Mouse (Mus musculus): ENCODE measurements around the gene Gmnc. TPM values are rescaled to one million over a fixed set of nuclear protein-coding genes. Genes with fewer than 3 reads are reported as not detected.

Gene Gmnc
- not detected in 2 replicates for polyA plus RNA-seq (2014; fragmentation: Nextera tagmentation; extraction: Ambion mirVana)

- 50% methylated on average over 13 of the region's 13 CpGs for WGBS
- Histone ChIP-seq H3K36me3 (replicated peaks; ENCODE audit: control insufficient read depth, insufficient read depth, low read depth, low read length) (no peaks in the 10 kb centered on the region), H3K9me3 (replicated peaks; ENCODE audit: control insufficient read depth, low read length) (no peaks in the 10 kb centered on the region), H3K4me2 (ENCODE audit: low read depth, low read length) (no peak within 1 kb of the TSS), H3K4me3 (ENCODE audit: low read depth, low read length) (no peak within 1 kb of the TSS), H3K4me1 (ENCODE audit: control insufficient read depth, insufficient read depth, low read length) (no peaks in the 10 kb centered on the region), H3K27ac (replicated peaks; ENCODE audit: low read depth, low read length) (no peak within 1 kb of the TSS), H3K9ac (replicated peaks; ENCODE audit: low read length) (no peak within 1 kb of the TSS), H3K27me3 (ENCODE audit: control insufficient read depth, insufficient read depth, low read length) (no peaks in the 10 kb centered on the region)
- ATAC-seq (replicated peaks; ENCODE audit: insufficient number of reproducible peaks, low FRiP score, low TSS enrichment, low read depth) (no peak), DNase-seq (ENCODE audit: low spot score) (no peak)
These were observed at the start of gene Gmnc for GRCm38 (mm10) chr16:26991477-26992300. Gene Gmnc (minus strand): TSS chr16:26991652.

GRCm38 (mm10) chr16:27027281-27027680 lies 35.8 kb upstream of the Gmnc start:
- DNase-seq (ENCODE audit: low spot score) (no peak), ATAC-seq (replicated peaks; ENCODE audit: insufficient number of reproducible peaks, low FRiP score, low TSS enrichment, low read depth) (no peak)
- no peak overlapping the region for H3K9ac ChIP-seq (replicated peaks; ENCODE audit: low read length)
- 82% methylated on average over 2 of the region's 2 CpGs for WGBS
- H3K36me3 ChIP-seq (replicated peaks; ENCODE audit: control insufficient read depth, insufficient read depth, low read depth, low read length): no peaks in the 10 kb centered on the region
- H3K4me1 ChIP-seq (ENCODE audit: control insufficient read depth, insufficient read depth, low read length): no peaks in the 10 kb centered on the region
- H3K9me3 ChIP-seq (replicated peaks; ENCODE audit: control insufficient read depth, low read length): no peaks in the 10 kb centered on the region
- H3K4me3 ChIP-seq (ENCODE audit: low read depth, low read length): no peak overlapping the region
- no peak overlapping the region for H3K27ac ChIP-seq (replicated peaks; ENCODE audit: low read depth, low read length)
- no peak overlapping the region for H3K4me2 ChIP-seq (ENCODE audit: low read depth, low read length)
- H3K27me3 ChIP-seq (ENCODE audit: control insufficient read depth, insufficient read depth, low read length): no peaks in the 10 kb centered on the region

GRCm38 (mm10) chr16:27026226-27026625 lies 34.8 kb upstream of the Gmnc start:
- no peaks in the 10 kb centered on the region for H3K4me1 ChIP-seq (ENCODE audit: control insufficient read depth, insufficient read depth, low read length)
- H3K27me3 ChIP-seq (ENCODE audit: control insufficient read depth, insufficient read depth, low read length): no peaks in the 10 kb centered on the region
- no peaks in the 10 kb centered on the region for H3K9me3 ChIP-seq (replicated peaks; ENCODE audit: control insufficient read depth, low read length)
- no peak overlapping the region for H3K27ac ChIP-seq (replicated peaks; ENCODE audit: low read depth, low read length)
- no peak for DNase-seq (ENCODE audit: low spot score)
- WGBS: 85% methylated on average over 4 of the region's 4 CpGs
- no peaks in the 10 kb centered on the region for H3K36me3 ChIP-seq (replicated peaks; ENCODE audit: control insufficient read depth, insufficient read depth, low read depth, low read length)
- no peak for ATAC-seq (replicated peaks; ENCODE audit: insufficient number of reproducible peaks, low FRiP score, low TSS enrichment, low read depth)
- H3K4me3 ChIP-seq (ENCODE audit: low read depth, low read length): no peak overlapping the region
- H3K9ac ChIP-seq (replicated peaks; ENCODE audit: low read length): no peak overlapping the region
- no peak overlapping the region for H3K4me2 ChIP-seq (ENCODE audit: low read depth, low read length)

- 88% methylated on average over 2 of the region's 2 CpGs for WGBS
- Histone ChIP-seq H3K4me1 (ENCODE audit: control insufficient read depth, insufficient read depth, low read length) (no peaks in the 10 kb centered on the region), H3K4me3 (ENCODE audit: low read depth, low read length) (no peak overlapping the region), H3K4me2 (ENCODE audit: low read depth, low read length) (no peak overlapping the region), H3K27ac (replicated peaks; ENCODE audit: low read depth, low read length) (no peak overlapping the region), H3K27me3 (ENCODE audit: control insufficient read depth, insufficient read depth, low read length) (no peaks in the 10 kb centered on the region), H3K9me3 (replicated peaks; ENCODE audit: control insufficient read depth, low read length) (no peaks in the 10 kb centered on the region), H3K36me3 (replicated peaks; ENCODE audit: control insufficient read depth, insufficient read depth, low read depth, low read length) (no peaks in the 10 kb centered on the region), H3K9ac (replicated peaks; ENCODE audit: low read length) (no peak overlapping the region)
- no peak for DNase-seq (ENCODE audit: low spot score)
- no peak for ATAC-seq (replicated peaks; ENCODE audit: insufficient number of reproducible peaks, low FRiP score, low TSS enrichment, low read depth)
These were observed 31.3 kb upstream of the Gmnc start for GRCm38 (mm10) chr16:27022746-27023145.

GRCm38 (mm10) chr16:27017309-27017708 lies 25.9 kb upstream of the Gmnc start:
- Histone ChIP-seq H3K4me2 (ENCODE audit: low read depth, low read length) (no peak overlapping the region), H3K4me3 (ENCODE audit: low read depth, low read length) (no peak overlapping the region), H3K4me1 (ENCODE audit: control insufficient read depth, insufficient read depth, low read length) (no peaks in the 10 kb centered on the region), H3K27ac (replicated peaks; ENCODE audit: low read depth, low read length) (no peak overlapping the region), H3K9ac (replicated peaks; ENCODE audit: low read length) (no peak overlapping the region), H3K9me3 (replicated peaks; ENCODE audit: control insufficient read depth, low read length) (no peaks in the 10 kb centered on the region), H3K27me3 (ENCODE audit: control insufficient read depth, insufficient read depth, low read length) (no peaks in the 10 kb centered on the region), H3K36me3 (replicated peaks; ENCODE audit: control insufficient read depth, insufficient read depth, low read depth, low read length) (no peaks in the 10 kb centered on the region)
- no peak for ATAC-seq (replicated peaks; ENCODE audit: insufficient number of reproducible peaks, low FRiP score, low TSS enrichment, low read depth)
- DNase-seq (ENCODE audit: low spot score): no peak
- WGBS: 36% methylated on average over 4 of the region's 4 CpGs

GRCm38 (mm10) chr16:27002714-27003113 lies 11.3 kb upstream of the Gmnc start:
- 90% methylated on average over 1 of the region's 1 CpGs for WGBS
- H3K27ac ChIP-seq (replicated peaks; ENCODE audit: low read depth, low read length): no peak overlapping the region
- H3K36me3 ChIP-seq (replicated peaks; ENCODE audit: control insufficient read depth, insufficient read depth, low read depth, low read length): no peaks in the 10 kb centered on the region
- DNase-seq (ENCODE audit: low spot score): no peak
- H3K4me3 ChIP-seq (ENCODE audit: low read depth, low read length): no peak overlapping the region
- H3K9me3 ChIP-seq (replicated peaks; ENCODE audit: control insufficient read depth, low read length): no peaks in the 10 kb centered on the region
- no peaks in the 10 kb centered on the region for H3K27me3 ChIP-seq (ENCODE audit: control insufficient read depth, insufficient read depth, low read length)
- H3K9ac ChIP-seq (replicated peaks; ENCODE audit: low read length): no peak overlapping the region
- no peak for ATAC-seq (replicated peaks; ENCODE audit: insufficient number of reproducible peaks, low FRiP score, low TSS enrichment, low read depth)
- H3K4me1 ChIP-seq (ENCODE audit: control insufficient read depth, insufficient read depth, low read length): no peaks in the 10 kb centered on the region
- H3K4me2 ChIP-seq (ENCODE audit: low read depth, low read length): no peak overlapping the region

GRCm38 (mm10) chr16:26999563-26999962 lies 8.1 kb upstream of the Gmnc start:
- no peak overlapping the region for H3K27ac ChIP-seq (replicated peaks; ENCODE audit: low read depth, low read length)
- H3K4me1 ChIP-seq (ENCODE audit: control insufficient read depth, insufficient read depth, low read length): no peaks in the 10 kb centered on the region
- H3K9me3 ChIP-seq (replicated peaks; ENCODE audit: control insufficient read depth, low read length): no peaks in the 10 kb centered on the region
- no peaks in the 10 kb centered on the region for H3K27me3 ChIP-seq (ENCODE audit: control insufficient read depth, insufficient read depth, low read length)
- no peaks in the 10 kb centered on the region for H3K36me3 ChIP-seq (replicated peaks; ENCODE audit: control insufficient read depth, insufficient read depth, low read depth, low read length)
- WGBS: 12% methylated on average over 2 of the region's 2 CpGs
- no peak overlapping the region for H3K4me3 ChIP-seq (ENCODE audit: low read depth, low read length)
- DNase-seq (ENCODE audit: low spot score) (no peak), ATAC-seq (replicated peaks; ENCODE audit: insufficient number of reproducible peaks, low FRiP score, low TSS enrichment, low read depth) (no peak)
- no peak overlapping the region for H3K4me2 ChIP-seq (ENCODE audit: low read depth, low read length)
- H3K9ac ChIP-seq (replicated peaks; ENCODE audit: low read length): no peak overlapping the region

- WGBS: 81% methylated on average over 19 of the region's 19 CpGs
- Histone ChIP-seq H3K27ac (replicated peaks; ENCODE audit: low read depth, low read length) (no peak overlapping the region), H3K4me2 (ENCODE audit: low read depth, low read length) (no peak overlapping the region), H3K27me3 (ENCODE audit: control insufficient read depth, insufficient read depth, low read length) (no peaks in the 10 kb centered on the region), H3K36me3 (replicated peaks; ENCODE audit: control insufficient read depth, insufficient read depth, low read depth, low read length) (no peaks in the 10 kb centered on the region), H3K4me3 (ENCODE audit: low read depth, low read length) (no peak overlapping the region), H3K4me1 (ENCODE audit: control insufficient read depth, insufficient read depth, low read length) (no peaks in the 10 kb centered on the region), H3K9ac (replicated peaks; ENCODE audit: low read length) (no peak overlapping the region), H3K9me3 (replicated peaks; ENCODE audit: control insufficient read depth, low read length) (no peaks in the 10 kb centered on the region)
- ATAC-seq (replicated peaks; ENCODE audit: insufficient number of reproducible peaks, low FRiP score, low TSS enrichment, low read depth): no peak
- no peak for DNase-seq (ENCODE audit: low spot score)
These were observed 1.8 kb downstream of the Gmnc start for GRCm38 (mm10) chr16:26989415-26990315.

Data from embryonic facial prominence, embryonic 11.5 days (tissue).